8 mouse cellular contexts compared by ENCODE assay signal in the genomic region with DNA sequence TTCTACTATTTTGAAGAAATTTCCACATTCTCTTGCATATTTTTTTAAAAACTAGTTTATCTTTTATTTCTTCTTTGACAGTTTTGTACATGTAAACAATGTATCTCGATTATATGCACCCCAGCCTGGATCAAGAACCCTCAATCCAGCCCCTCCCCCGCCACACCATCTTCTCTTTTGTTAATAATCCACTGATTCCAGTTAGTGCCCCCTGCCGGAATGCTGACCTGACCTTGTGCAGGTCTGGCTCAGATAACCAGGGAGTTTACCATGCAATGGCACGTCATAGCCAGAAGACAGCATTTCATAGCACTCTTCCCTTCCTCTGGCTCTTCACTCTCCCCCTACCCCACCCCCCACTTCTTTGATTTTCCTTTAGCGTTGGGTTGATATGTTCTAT. TPM values are rescaled to one million over a fixed set of nuclear protein-coding genes. Genes with fewer than 3 reads are reported as not detected.
DNase-seq lines count a peak whose midpoint lies in the region; ATAC-seq lines count a peak whose summit lies in the region.

No protein-coding gene starts in this region.

- H3K27ac ChIP-seq in forebrain, embryonic 16.5 days (ENCODE audit: low read length), result no peak overlapping the region
- H3K27ac ChIP-seq in midbrain, embryonic 14.5 days (replicated peaks; ENCODE audit: low read depth, low read length), result no peak overlapping the region

- no peaks in the 10 kb centered on the region for H3K36me3 ChIP-seq in forebrain, embryonic 16.5 days (ENCODE audit: control insufficient read depth, insufficient read depth)
- no peaks in the 10 kb centered on the region for H3K36me3 ChIP-seq in midbrain, embryonic 14.5 days (ENCODE audit: control insufficient read depth, insufficient read depth, low read length)

- no peak for ATAC-seq in forebrain, embryonic 16.5 days
- ATAC-seq in midbrain, embryonic 14.5 days (ENCODE audit: low FRiP score, low TSS enrichment), result no peak
- ATAC-seq in activated CD4-positive, CD25-positive, alpha-beta regulatory T cell, adult 4 months, result no peak

- no peaks in the 10 kb centered on the region for H3K27me3 ChIP-seq in forebrain, embryonic 16.5 days (replicated peaks; ENCODE audit: control insufficient read depth, insufficient read depth, low read length)
- H3K27me3 ChIP-seq in midbrain, embryonic 14.5 days (ENCODE audit: control insufficient read depth, insufficient read depth, low read length), result no peaks in the 10 kb centered on the region

- H3K4me1 ChIP-seq in forebrain, embryonic 16.5 days (replicated peaks; ENCODE audit: control insufficient read depth, insufficient read depth, low read length), result peaks cover 8% of the 10 kb centered on the region
- 0 out of 2 replicates have a peak, but pooled peaks cover 7% of the 10 kb centered on the region for H3K4me1 ChIP-seq in midbrain, embryonic 14.5 days (ENCODE audit: control insufficient read depth, insufficient read depth, low read length)

- H3K9me3 ChIP-seq in forebrain, embryonic 16.5 days (ENCODE audit: control insufficient read depth, low read length), result no peaks in the 10 kb centered on the region
- H3K9me3 ChIP-seq in midbrain, embryonic 14.5 days (ENCODE audit: control insufficient read depth, low read length), result no peaks in the 10 kb centered on the region

- 26% methylated on average over 5 of the region's 5 CpGs for WGBS in forebrain, embryonic 16.5 days
- WGBS in midbrain, embryonic 14.5 days, result 36% methylated on average over 5 of the region's 5 CpGs

- peak overlapping the region; percentile 64 for H3K4me2 ChIP-seq in forebrain, embryonic 16.5 days (ENCODE audit: low read length)
- peak overlapping the region; percentile 51 for H3K4me2 ChIP-seq in midbrain, embryonic 14.5 days (ENCODE audit: low read length)

- H3K4me3 ChIP-seq in forebrain, embryonic 16.5 days (replicated peaks; ENCODE audit: low read length), result no peak overlapping the region; the same call in 1 of the 2 replicates
- peak overlapping the region; percentile 27; the same call in 1 of the 2 replicates for H3K4me3 ChIP-seq in midbrain, embryonic 14.5 days (replicated peaks; ENCODE audit: low read depth, low read length)

- H3K9ac ChIP-seq in forebrain, embryonic 16.5 days (replicated peaks; ENCODE audit: low read depth, low read length), result no peak overlapping the region
- no peak overlapping the region for H3K9ac ChIP-seq in midbrain, embryonic 14.5 days (replicated peaks; ENCODE audit: low read length)

- DNase-seq in ovary, postnatal 36 days (ENCODE audit: low spot score), result peak; percentile 24
- DNase-seq in ovary, postnatal 10 days (ENCODE audit: low spot score), result no peak
- peak; percentile 75 to 81 for DNase-seq in kidney, postnatal 4 days
- peak; percentile 28 for DNase-seq in midbrain, embryonic 14.5 days
- DNase-seq in gastrocnemius, postnatal 25 days, result no peak
- DNase-seq in gastrocnemius, postnatal 10 days, result no peak

RNA-seq across cellular contexts. Expression of a gene that starts 0.6 kb away (rescaled TPM):
- polyA plus RNA-seq in forebrain, embryonic 16.5 days (2015; fragmentation: Nextera tagmentation; extraction: Ambion mirVana), result 0.25 and 0.60 TPM in 2 replicates
- polyA plus RNA-seq in midbrain, embryonic 14.5 days (2014; fragmentation: Nextera tagmentation; extraction: Ambion mirVana), result 0.37 TPM in 1 of 2 replicates, not detected in the other
- total RNA-seq in gastrocnemius, postnatal 25 days (2021), result not detected
- not detected for polyA plus RNA-seq in activated CD4-positive, CD25-positive, alpha-beta regulatory T cell, adult 4 months (2017; shearing (Covaris generic))
- total RNA-seq in gastrocnemius, postnatal 10 days (2021), result not detected

RNA-seq across cellular contexts. Expression of a gene that starts 9.1 kb away (rescaled TPM):
- 0.51 and 0.52 TPM in 2 replicates for polyA plus RNA-seq in forebrain, embryonic 16.5 days (2015; fragmentation: Nextera tagmentation; extraction: Ambion mirVana)
- polyA plus RNA-seq in midbrain, embryonic 14.5 days (2014; fragmentation: Nextera tagmentation; extraction: Ambion mirVana), result 0.38 and 0.53 TPM in 2 replicates
- total RNA-seq in gastrocnemius, postnatal 25 days (2021), result 1 to 10 TPM; 3.0 to 3.8 TPM
- under 1 TPM in 1 of 2 experiments, not detected in 1; 0.23 TPM for polyA plus RNA-seq in activated CD4-positive, CD25-positive, alpha-beta regulatory T cell, adult 4 months (2017; shearing (Covaris generic))
- total RNA-seq in gastrocnemius, postnatal 10 days (2021), result 1 to 10 TPM; 1.1 to 1.8 TPM

Comparison
In these comparisons a context has a peak if more than half of its experiments do, and no peak if none do; other contexts are left out.
1. DNase-seq: peak in ovary, postnatal 36 days (single experiment), kidney, postnatal 4 days (2 of 2) and midbrain, embryonic 14.5 days (single experiment); none in ovary, postnatal 10 days (single experiment), gastrocnemius, postnatal 25 days (single experiment) and gastrocnemius, postnatal 10 days (single experiment).